Mouse (Mus musculus): ENCODE data around the gene Sergef.
"Not testable (repeated sequence)": the region's sequence is repeated elsewhere in the genome, so short reads cannot be mapped to it uniquely, and the experiment has no call there.

Sergef gene

DNA sequence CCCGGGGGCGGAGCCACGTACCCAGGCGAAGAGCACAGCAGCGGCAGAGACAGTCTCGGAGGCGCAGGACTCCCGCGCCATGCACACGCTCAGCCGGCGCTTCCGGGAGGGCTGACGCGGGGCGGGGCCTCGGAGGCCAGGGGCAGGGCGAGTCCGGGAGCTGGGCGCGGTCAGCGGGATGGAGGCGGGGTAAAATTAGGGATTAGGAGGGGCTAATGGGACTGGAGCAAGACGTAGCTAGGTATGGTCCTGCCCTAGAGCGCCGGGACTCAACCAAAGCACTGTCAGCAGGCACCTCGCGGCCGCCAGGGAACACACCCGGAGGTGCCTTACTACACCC is at the start of gene Sergef:
TSS of gene Sergef (minus strand) at position 116 of the 340 bp plus-strand sequence.
- peak; percentile 87 to 90 for DNase-seq (ENCODE audit: low spot score in 2 of 2)

DNA sequence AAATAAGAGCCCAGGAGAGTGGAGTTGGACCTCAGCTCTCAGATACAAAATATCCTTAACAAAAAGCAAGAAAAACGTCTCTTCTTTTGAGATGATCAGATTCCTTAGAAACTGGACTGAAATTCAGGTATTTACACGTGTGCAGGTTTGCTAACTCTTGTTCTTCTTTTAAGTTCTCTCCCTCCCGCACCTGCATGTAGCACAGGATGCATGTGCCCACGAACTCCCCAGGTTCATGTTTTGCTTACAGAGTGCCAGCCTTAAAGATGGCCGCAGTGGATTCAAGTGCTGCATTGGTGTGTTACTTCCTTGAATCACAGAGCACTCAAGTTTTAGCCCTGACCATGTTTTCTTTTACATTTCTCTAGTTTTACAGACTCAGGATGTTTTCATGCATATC is 47.2 kb upstream of the Sergef start:
- DNase-seq (ENCODE audit: low spot score in 2 of 2), result no peak

DNA sequence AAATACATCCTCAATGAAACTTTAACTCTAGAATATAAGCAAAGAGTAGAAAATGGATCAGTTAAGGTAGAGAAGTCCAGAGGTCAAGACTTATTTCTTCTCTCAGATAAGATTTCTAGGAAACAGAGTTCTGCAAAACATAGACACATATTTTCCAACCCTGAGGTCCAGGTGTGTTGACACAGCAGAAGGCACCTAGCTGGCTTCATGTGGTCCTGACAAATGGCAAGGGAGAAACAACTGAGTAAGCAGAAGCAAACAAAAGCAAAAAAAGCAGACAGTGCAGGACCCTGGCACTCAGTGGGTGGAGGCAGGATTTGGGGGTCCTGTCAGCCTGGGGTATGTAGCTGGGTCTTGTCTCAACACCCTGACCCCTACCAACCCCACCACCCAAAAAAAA is 41.1 kb upstream of the Sergef start:
- DNase-seq (ENCODE audit: low spot score in 2 of 2), result no peak

DNA sequence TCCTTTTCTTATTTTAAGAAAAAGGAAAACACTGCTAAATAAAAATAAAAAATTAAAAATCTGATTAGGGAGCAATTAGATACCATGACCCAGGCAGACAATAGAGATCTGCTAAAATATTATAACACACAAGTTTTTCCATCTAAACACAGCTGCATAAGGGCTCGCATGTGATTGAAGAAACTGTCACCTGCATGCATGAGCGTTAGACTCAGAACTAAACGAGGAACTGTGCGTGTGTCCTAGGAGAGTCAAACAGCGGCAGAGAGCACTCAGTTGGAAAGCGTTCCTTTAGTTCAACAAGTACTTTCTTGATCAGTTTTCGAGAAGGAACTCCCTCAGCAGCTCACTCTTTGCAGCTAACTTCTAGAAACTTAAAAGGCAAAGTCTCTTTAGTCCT is 39.4 kb upstream of the Sergef start:
- not testable (repeated sequence) for DNase-seq (ENCODE audit: low spot score in 2 of 2)

DNA sequence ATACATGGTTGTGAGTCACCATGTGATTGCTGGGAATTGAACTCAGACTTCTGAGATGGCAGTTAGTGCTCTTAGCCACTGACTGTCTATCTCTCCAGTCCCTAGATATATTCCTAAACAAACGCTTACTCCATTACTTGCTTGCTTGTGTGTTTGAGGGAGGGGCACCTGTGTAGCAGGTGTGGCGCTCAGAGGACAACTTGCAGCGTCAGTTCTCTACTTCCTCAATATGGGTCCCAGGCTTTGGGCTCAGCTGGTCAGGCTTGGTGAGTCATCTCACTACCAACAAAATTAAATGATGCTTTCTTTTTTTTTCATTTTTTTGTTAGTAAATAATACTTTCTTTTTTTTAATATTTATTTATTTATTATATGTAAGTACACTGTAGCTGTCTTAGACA is 38.8 kb upstream of the Sergef start:
- DNase-seq (ENCODE audit: low spot score in 2 of 2), result no peak

DNA sequence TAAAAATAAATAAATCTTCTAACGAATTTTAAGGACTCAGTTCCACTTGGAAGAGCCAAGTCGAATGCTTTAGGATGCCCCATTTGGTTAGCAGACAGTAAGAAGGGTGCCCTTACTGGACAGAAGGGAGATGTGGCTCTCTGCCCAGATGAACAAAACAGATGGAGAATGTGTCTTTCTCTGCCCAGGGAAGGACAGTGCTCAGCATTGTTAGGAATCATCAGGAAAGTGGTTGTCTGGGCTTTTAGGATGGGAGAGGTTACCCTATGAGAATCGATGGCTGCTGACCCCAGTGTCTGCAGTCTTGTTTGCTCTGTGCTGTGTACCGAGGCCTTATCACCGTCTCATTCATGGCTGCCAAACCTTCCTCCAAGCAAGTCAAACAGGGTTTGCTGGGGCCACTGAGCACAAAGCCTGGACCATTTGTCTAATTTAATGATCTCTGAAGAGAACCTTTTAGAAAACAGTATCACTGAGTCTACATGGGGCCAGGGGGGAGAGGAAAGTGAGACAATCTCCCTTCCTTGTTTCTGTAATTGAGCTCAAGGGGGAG is 37.3 kb upstream of the Sergef start:
- DNase-seq (ENCODE audit: low spot score in 2 of 2), result no peak

DNA sequence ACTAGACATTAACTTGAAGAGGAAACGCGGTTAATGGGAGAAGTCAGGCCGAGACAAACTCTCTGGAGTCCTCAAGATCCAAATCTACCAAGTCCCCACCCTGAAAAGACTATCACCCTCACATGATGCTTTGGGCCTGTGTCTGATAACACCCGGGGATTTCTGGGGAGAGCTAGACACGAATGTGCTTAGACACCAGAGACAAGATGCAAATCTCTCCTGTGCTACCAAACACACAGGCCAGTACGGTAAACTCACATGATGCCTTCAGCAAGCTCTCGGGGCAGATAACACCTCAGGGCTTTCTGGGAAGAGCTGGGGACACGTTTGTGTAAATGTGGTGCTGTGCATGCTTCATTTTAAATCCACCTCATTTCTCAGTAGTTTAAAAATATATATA is 36.3 kb upstream of the Sergef start:
- no peak for DNase-seq (ENCODE audit: low spot score in 2 of 2)

DNA sequence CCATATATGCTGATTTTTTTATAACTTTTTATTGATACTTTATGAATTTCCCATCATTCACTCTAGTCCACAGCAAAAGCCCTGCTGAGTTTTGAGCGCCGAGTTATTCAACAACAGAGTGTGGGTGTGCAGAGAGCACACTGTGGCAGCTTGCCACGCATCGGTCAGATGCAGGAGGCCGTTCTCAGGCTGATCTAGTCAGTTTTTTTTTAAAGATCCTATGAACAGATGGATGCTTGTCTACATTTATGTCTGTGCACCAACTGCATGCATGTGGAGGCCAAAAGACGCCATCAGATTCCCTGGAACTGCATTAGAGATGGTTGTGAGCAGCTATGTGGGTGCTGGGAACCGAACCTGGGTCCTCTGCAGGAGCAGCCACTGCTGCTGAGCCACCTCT is 35.5 kb upstream of the Sergef start:
- DNase-seq (ENCODE audit: low spot score in 2 of 2), result no peak

DNA sequence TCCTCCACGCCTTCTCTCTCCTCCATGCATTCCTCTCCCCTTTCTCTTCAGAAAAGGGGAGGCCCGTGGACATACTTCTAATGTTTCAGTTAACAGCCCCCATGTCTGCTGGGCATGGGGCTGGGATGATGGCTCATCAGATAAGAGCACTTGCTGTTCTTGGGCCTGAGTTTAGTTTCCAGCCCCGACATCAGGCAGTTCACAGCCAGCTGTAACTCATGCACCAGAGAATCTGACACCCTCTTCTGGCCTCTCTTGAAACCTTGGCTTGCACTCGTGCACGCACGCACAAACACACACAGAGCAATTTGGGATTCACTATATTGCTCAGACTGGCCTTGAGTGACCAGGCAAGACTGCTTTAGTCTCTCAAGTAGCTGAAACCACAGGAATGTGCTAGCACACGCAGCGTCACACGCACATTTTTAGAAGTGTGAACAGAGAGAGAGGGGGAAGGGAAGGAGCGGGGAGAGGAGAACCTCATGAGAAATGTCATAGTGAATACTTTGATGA is 32.6 kb upstream of the Sergef start, which contains the start of gene Tph1:
TSS of gene Tph1 (minus strand) at position 378 of the 513 bp plus-strand sequence.
- DNase-seq (ENCODE audit: low spot score in 2 of 2), result no peak

DNA sequence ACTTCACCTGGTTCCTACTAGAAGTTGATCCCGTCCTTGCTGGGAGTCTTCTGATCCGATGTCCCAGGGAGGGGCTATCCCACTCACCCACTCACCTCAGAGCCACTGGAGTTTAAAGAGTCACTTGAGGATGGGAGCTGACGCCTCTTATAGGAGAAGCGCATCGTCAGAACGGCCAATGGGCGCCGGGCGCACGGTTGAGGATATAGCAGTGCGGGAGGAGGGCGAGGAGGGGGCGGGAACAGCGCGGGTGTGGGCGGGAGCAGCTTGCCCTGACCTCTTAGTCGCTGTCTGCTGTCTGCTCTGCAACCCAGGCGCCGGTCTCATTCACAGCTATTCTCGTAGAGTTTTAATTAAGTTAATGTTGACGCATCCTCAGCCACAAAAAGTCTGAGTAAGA is 27.6 kb upstream of the Sergef start:
- no peak for DNase-seq (ENCODE audit: low spot score in 2 of 2)

DNA sequence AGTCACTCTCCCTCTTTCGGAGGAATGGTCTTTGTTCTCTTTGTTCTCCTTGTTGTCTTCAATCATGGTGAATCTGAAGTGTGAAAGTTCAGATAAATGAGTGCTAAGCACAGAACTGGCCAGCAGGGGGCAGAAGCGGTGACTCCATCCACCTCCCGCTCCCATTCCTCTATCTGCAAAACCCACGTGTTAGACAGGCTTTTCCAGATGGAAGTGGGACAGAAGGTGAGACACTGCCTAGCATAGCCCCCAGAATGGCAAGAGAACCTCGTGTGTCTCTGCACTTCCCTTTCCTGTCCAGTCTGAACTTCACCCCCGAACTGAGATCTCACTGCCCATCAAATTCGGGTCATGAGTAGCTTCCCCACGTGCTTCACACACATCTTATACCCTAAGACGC is 25.6 kb upstream of the Sergef start:
- DNase-seq (ENCODE audit: low spot score in 2 of 2), result no peak

DNA sequence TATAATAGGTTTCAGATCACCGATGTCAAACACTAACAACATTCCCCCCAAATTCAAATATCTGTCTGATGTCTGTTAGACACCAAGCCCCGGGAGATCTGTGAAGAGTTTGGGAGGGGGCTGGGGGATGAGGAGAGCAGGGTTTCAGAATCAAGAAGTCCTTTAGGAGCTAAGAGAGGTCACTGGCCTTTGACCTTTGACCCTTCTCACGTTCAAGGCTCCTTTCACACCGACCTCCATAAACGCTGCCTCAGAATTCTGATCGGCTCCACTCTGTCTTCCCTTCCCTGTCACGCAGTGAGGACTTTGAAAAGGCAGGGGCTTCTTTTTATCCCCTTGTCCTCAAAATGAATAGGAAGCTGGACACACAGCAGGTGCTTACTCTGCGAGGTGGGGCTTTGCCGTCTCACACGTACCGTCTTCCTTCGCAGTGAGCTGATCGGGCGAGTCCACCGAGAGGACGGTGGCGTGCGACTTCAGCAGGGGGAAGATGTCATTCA is 22.0 kb upstream of the Sergef start:
- DNase-seq (ENCODE audit: low spot score in 2 of 2), result no peak

DNA sequence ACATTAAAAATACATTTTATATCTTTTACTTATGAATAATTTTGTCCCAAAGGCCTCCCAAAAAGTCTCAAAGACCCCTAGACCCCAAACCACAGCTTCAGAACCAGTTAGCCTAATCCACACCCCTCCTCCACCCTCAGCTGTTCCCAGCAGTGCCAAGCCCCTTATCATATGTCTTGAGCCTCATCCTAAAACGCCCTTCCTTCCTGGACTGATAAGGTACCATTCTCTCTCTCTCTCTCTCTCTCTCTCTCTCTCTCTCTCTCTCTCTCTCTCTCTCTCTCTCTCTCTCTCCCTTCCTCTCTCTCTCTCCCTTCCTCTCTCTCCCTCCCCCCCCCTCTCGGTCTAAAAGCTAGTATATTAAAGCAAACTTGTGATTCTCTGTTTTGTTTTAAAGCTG is 12.7 kb upstream of the Sergef start:
- DNase-seq (ENCODE audit: low spot score in 2 of 2), result no peak

DNA sequence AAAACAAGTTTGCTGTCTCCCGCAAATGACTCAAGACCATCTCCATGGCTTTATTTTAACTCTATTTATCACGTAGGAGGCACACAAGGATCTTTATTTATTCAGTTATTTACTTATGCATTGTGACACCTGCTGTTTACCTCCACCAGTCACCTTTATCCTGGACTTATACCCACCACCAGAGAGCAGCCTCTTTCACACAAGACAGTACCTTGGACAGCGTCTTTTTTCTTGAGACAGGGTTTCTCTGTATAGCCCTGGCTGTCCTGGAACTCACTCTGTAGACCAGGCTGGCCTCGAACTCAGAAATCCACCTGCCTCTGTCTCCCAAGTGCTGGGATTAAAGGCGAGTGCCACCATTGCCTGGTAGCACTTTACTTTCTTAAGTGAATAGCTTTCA is 10.6 kb upstream of the Sergef start:
- DNase-seq (ENCODE audit: low spot score in 2 of 2), result not testable (repeated sequence)

DNA sequence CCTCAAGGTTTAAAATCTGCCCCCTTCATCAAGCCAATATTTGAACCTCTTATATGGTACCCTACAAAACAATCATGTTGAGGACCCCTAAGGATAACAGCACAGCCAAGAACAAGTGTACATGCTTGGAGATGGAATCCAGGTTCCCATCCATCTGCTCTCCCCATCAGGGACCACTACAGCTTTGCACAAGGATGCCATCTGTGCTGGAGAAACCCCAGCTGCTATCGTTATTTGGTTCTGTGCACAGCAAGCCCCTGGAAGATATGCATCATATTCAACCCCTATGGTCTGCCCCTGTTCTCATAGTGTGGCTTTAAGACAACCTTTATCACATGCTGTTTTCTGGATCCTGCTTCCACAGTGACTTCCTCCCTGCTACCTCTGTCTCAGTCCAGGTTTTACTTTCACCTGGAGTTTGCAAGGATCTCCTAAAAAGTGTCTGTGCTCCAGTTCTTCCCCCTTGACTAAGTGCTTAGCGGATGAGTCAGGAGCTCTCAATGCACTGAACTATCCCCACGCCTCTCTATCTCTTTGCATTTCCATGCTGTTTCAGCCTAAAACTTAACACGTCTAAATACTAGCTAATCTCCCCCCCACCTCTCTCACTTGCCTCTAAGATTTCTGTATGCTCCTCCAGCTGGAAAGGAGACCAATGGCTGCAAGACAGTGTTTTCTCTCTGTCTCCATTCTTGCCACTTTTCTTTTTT is 9.0 kb upstream of the Sergef start:
- no peak for DNase-seq (ENCODE audit: low spot score in 2 of 2)

DNA sequence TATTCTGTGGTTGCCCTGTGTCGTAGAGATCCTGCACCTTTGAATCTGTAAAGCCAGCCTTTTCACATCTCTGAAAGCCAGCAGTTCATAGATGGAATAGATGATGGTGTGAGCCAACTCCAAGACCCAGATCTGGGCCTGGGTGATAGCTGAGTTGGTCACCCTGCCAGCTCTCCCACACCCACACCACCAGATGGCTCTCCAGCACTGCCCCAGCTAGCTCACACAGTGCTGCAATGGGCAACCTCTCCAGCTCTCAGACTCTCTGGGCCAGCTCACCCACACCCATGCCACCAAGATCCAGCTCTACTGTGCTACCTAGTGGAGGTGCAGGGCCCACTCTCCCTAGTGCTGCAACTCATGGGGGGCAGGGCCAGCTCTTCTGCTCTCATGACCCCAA is 3.6 kb upstream of the Sergef start:
- no peak for DNase-seq (ENCODE audit: low spot score in 2 of 2)

DNA sequence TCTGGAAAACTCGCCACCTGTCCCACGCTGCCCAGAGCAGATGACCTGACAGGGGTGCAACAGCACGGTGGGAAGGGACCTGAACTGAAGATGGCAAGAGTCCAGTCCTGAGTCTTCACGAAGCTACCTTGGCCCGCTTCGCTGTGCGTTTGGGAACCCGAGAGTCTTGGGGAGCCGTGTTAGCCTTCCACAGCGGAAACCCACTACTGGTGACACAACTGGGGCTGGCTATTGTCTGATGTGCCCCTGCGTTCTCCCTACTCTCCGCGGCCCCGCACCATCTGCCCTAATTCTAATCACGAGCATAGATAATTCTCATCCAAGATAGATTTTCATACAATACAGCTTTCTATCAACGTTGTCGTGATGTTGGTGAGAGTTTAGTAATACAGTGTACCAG is 455 bp upstream of the Sergef start:
- no peak for DNase-seq (ENCODE audit: low spot score in 2 of 2)

DNA sequence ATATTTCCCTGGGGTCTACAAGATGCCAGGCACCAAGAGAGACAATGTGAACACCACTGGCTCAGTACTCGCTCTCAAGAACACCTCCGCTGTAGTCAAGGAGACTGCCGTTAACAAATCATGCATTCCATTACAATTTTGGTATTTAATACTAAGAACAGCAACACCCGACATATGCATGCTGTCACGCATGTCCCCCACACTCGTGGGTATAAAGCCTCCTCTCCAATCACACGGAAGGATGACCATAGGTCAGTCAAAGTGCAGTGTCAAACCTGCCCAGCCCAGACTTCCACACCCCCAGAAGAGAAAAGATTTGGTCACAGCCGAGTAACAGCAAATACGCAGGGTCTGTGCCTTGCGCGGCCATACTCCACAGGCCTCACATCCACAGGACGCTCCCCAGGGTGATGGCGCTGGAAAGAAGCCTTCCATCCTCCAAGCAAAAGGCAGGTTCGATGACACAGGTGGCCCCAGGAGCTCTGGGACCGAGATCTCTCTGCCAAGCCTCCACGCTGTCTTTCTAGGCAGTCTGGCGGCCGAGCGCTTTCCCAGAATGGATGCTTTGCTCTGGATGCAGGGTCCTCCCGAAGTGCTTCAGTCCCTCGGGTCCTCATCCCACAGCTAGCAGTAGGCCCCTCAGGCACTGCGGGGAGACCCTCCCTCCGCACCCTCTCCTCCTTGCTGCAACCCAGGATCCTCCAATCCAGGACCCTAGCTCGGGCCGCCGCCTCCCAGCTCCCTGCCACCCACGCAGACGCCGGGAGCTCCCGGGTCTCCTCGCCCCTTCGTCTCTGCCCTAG is 517 bp downstream of the Sergef start:
- peak in 1 of 2 experiments; percentile 4 for DNase-seq (ENCODE audit: low spot score in 2 of 2)

DNA sequence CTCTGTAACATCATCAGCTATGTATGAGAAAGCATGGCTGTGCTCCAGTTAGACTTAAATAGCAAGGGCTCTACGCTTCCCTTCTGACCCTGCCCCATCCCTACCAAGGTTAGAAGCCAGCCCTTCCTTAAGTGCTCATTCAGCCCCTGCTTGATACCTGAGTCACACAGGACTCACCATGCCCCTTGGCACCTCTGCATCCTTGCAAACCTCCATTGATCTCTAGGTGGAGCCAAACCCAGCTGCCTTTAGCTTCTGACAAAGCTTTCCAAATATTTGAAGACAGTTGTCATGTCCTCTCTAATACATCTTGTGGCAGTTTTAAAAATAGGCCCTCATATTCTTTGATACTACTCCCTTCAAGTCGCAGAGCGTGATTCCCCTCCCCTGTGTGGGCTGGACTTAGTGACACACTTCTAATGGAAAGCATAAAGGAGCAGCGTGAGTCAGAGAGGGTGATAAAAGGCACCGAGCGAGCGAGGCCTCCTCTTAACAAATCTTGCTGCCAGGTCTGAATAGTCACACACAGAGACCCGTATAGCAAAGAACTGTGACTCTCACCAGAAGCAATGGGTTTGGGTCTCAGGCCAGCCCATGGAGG is 11.1 kb downstream of the Sergef start:
- DNase-seq (ENCODE audit: low spot score in 2 of 2), result no peak

DNA sequence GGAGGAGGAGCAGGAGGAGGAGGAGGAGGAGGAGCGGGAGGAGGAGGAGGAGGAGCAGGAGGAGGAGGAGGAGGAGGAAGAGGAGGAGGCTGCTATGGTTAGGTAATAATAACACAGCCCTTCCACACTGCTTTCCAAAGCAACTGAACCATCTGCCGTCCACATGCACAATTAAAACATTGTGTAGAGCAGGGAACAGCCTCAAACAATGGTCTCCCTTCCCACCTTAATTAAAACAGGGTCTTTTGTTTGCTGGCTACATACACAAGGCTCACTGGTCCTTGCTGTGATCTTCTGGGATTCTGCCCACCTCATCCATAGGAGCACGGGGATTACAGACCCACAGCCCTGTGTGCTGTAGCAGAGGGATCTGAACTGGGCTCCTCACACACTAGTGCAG is 15.6 kb downstream of the Sergef start:
- DNase-seq (ENCODE audit: low spot score in 2 of 2), result no peak

DNA sequence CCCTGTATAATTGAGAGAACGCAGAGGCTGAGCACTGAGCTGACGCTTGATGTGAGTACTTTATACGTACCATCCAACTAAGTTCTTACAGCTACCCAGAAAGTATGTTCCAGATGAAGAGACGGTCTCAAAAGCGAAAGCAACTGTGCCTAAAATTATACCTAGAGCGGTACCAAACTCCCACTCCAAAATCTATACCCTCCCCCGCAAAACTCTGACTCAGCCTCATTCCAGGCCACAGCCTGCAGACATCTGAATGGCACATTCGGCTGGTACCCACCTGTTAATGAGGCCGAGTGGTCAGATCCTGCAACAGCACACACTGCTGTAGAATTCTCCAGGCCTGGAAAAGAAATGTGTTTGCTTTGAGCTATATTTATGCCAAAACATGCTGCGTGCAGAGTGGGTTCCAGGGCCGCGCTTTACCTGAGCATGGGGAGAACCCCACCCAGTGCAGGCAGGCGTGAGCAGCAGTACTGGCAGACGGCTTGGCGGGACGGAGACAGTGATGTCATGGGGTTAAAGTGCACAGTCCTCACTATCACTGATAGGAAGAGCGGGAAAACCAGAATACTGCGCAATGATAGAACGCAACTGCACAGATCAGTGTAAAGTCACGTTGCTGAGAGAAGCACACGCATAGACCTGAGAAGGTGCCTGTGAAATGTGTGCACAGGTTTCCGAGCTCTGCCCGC is 21.0 kb downstream of the Sergef start:
- no peak for DNase-seq (ENCODE audit: low spot score in 2 of 2)
